Mouse (Mus musculus) limb, embryonic 15.5 days (tissue): ENCODE data around the gene Tmem234. TPM values are rescaled to one million over a fixed set of nuclear protein-coding genes. Genes with fewer than 3 reads are reported as not detected.
A peak's percentile ranks its signal among the peaks of the same experiment; 100 is the strongest.

Experiments
- ATAC-seq: fragments of 200-750 bp; cut with Nextera tagmentation; 2 replicates; pipeline ENCODE4 v1.8.0; 2017; ENCODE audit warnings: low read depth, moderate TSS enrichment; ENCODE audit not compliant: insufficient number of reproducible peaks, low FRiP score, low TSS enrichment
- H3K27ac ChIP-seq: fragments of 300-500 bp; sonication (generic); 2 replicates; pipeline ENCODE4 v1.5.1; 2015; ENCODE audit warnings: moderate library complexity, mild to moderate bottlenecking, inconsistent platforms
- H3K27me3 ChIP-seq: fragments of 300-500 bp; sonication (generic); 2 replicates; pipeline ENCODE4 v1.6.1; 2015; ENCODE audit warnings: inconsistent platforms
- H3K36me3 ChIP-seq: fragments of 300-500 bp; sonication (generic); 2 replicates; pipeline ENCODE4 v1.6.1; 2015; ENCODE audit warnings: inconsistent platforms
- H3K4me1 ChIP-seq: fragments of 300-500 bp; sonication (generic); 2 replicates; pipeline ENCODE4 v1.6.1; 2015; ENCODE audit warnings: inconsistent platforms
- H3K4me2 ChIP-seq: fragments of 300-500 bp; sonication (generic); 2 replicates; pipeline ENCODE4 v1.6.1; 2015; ENCODE audit warnings: mild to moderate bottlenecking, inconsistent platforms
- H3K4me3 ChIP-seq: fragments of 300-500 bp; sonication (generic); 2 replicates; pipeline ENCODE4 v1.5.1; 2015; ENCODE audit warnings: mild to moderate bottlenecking, inconsistent platforms
- H3K9ac ChIP-seq: fragments of 300-500 bp; sonication (generic); 2 replicates; pipeline ENCODE4 v1.6.1; 2015; ENCODE audit warnings: inconsistent platforms
- H3K9me3 ChIP-seq: fragments of 300-500 bp; sonication (generic); 2 replicates; pipeline ENCODE4 v1.6.1; 2016; ENCODE audit warnings: inconsistent platforms
- WGBS: fragments of 180-500 bp; shearing (Covaris S2); methylation state at CpG from one replicate; pipeline ENCODE4 v1.1.7; 2015; 5-methylcytosine and 5-hydroxymethylcytosine counted together
- polyA plus RNA-seq: library from polyadenylated mRNA; unstranded; fragments of >200 nt; fragmentation: Nextera tagmentation; extraction: Ambion mirVana; gene quantifications from 2 replicates; pipeline ENCODE4 v1.2.1, GENCODE M21; 2015

Tmem234 gene
- polyA plus RNA-seq, 1 experiment from 2014 or later = 192 TPM

DNA sequence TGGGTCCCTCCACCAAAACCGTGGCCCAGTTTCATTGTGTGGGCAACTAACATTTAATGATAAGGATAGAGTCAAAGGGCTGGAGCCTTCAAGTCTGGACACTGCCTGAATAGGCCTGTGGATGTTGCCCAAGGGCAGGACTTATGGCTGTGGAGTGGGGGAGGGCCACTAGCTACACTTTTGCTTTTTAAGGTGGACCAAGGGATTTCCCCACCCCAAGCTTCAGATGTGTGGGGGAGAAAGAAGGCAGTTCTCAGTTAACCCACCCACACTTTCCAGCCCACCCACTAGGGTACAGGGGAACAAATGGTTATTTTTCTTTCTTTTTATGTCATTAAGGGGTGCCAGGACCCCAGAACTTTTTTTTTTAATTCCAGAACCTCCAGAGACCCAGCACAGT is 16.1 kb upstream of the Tmem234 start:
- H3K4me1 ChIP-seq = peaks cover 8% of the 10 kb centered on the region; the same call in 1 of the 2 replicates
- WGBS = 64% methylated on average over 1 of the region's 1 CpGs
- H3K9me3 ChIP-seq = no peaks in the 10 kb centered on the region
- ATAC-seq = no peak
- H3K9ac ChIP-seq = no peak overlapping the region
- H3K36me3 ChIP-seq = no peaks in the 10 kb centered on the region
- peak overlapping the region; percentile 75 for H3K4me2 ChIP-seq
- no peaks in the 10 kb centered on the region for H3K27me3 ChIP-seq
- H3K4me3 ChIP-seq = peak overlapping the region; percentile 49
- H3K27ac ChIP-seq = no peak overlapping the region; the same call in 1 of the 2 replicates

DNA sequence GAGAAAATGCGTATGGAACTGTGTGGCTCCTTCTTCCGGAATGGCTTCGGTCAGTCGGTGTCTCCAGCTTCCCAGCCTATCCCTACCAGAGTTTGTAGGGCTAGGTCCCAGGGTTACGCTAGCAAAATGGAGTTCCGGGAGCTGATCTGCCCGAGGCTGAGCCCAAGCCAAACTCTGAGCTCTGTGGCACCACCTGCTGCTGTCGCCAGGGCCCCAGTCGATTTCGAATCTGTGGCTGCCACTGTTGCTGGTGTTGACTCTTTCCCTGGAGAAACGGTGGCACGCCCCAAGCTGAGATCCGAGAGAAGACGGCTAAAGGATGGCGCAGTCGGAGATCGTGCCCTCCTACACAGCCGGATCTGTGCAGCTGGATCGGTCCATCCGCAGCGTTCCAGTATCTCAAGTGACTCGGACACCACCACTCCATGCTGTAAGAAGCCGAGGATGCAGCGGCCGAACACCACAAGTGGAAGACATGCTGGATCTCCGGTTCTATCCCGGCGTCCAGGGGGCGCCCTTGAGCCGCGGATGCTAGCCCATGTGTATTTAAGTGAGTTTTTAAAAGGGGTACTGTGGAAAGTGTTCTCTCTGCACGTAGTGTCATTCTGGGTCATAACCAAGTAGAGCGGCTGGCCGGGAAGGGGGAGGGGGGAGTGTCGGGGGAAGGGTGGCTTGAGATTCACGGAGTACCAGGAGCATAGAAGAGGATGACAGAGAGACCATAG is 15.4 kb upstream of the Tmem234 start:
- Histone ChIP-seq H3K9ac (peak overlapping the region; percentile 26; the same call in 1 of the 2 replicates), H3K4me1 (peaks cover 8% of the 10 kb centered on the region; the same call in 1 of the 2 replicates), H3K4me3 (peak overlapping the region; percentile 49), H3K36me3 (no peaks in the 10 kb centered on the region), H3K27ac (peak overlapping the region; percentile 57), H3K27me3 (no peaks in the 10 kb centered on the region), H3K4me2 (peak overlapping the region; percentile 75), H3K9me3 (no peaks in the 10 kb centered on the region)
- 1% methylated on average over 36 of the region's 36 CpGs for WGBS
- ATAC-seq = peak; percentile 63; the same call in 1 of the 2 replicates

DNA sequence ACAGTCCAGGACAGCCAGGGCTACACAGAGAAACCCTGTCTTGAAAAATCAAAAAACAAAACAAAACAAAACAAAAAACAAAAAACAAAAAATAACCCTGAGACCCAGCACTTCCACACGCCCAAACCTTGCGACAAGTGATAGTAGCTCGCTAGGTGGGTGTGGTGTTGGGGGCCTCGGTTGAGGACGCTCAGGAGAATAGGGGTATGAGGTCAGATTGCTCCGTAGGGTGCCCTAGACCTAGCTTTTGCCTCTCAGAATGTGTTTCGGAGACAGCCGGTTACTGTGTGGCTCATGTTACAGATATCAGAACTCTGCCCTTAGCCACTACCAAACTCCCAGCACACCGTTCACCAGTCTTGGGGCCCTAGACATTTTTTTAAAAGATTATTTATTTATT is 14.7 kb upstream of the Tmem234 start:
- H3K4me1 ChIP-seq = peaks cover 8% of the 10 kb centered on the region; the same call in 1 of the 2 replicates
- H3K27me3 ChIP-seq = no peaks in the 10 kb centered on the region
- H3K27ac ChIP-seq = no peak overlapping the region
- H3K9ac ChIP-seq = no peak overlapping the region
- no peaks in the 10 kb centered on the region for H3K9me3 ChIP-seq
- H3K4me3 ChIP-seq = 0 out of 2 replicates have a peak overlapping the region, but pooled peaks have one; percentile 49
- H3K36me3 ChIP-seq = peaks cover 2% of the 10 kb centered on the region
- H3K4me2 ChIP-seq = peak overlapping the region; percentile 75
- no peak for ATAC-seq
- WGBS = 72% methylated on average over 9 of the region's 9 CpGs

DNA sequence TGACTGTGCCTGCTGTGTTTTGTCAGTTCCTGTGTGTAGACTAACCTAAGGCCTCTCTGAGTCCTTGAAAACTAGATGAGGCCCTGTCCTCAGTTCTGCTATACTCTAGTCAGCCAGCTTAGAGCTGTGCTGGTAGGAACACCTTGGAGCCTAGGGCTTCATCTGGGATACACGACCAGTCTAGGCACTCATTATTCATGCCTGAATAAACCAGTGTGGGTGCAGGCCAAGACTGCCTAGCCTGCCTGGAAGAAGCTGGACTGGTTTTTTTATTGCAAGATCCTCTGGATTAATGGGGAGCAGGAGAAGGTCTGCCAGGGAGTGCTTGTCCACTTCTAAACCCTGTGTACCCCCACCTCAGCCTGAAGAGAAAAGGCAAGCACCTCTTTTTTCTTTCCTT is 13.5 kb upstream of the Tmem234 start:
- H3K9ac ChIP-seq = no peak overlapping the region
- peak overlapping the region; percentile 8; the same call in 1 of the 2 replicates for H3K27ac ChIP-seq
- H3K36me3 ChIP-seq = peaks cover 14% of the 10 kb centered on the region
- peaks cover 8% of the 10 kb centered on the region; the same call in 1 of the 2 replicates for H3K4me1 ChIP-seq
- H3K4me2 ChIP-seq = no peak overlapping the region
- ATAC-seq = no peak
- no peak overlapping the region for H3K4me3 ChIP-seq
- H3K9me3 ChIP-seq = no peaks in the 10 kb centered on the region
- 36% methylated on average over 1 of the region's 1 CpGs for WGBS
- H3K27me3 ChIP-seq = no peaks in the 10 kb centered on the region

- Histone ChIP-seq H3K36me3 (peaks cover 31% of the 10 kb centered on the region), H3K4me2 (no peak overlapping the region), H3K4me1 (peaks cover 8% of the 10 kb centered on the region; the same call in 1 of the 2 replicates), H3K27ac (no peak overlapping the region), H3K9me3 (no peaks in the 10 kb centered on the region), H3K9ac (no peak overlapping the region), H3K4me3 (no peak overlapping the region), H3K27me3 (no peaks in the 10 kb centered on the region)
- 65% methylated on average over 4 of the region's 4 CpGs for WGBS
- no peak for ATAC-seq
Observed at GRCm38 (mm10) chr4:129588865-129589264, 11.6 kb upstream of the Tmem234 start.

DNA sequence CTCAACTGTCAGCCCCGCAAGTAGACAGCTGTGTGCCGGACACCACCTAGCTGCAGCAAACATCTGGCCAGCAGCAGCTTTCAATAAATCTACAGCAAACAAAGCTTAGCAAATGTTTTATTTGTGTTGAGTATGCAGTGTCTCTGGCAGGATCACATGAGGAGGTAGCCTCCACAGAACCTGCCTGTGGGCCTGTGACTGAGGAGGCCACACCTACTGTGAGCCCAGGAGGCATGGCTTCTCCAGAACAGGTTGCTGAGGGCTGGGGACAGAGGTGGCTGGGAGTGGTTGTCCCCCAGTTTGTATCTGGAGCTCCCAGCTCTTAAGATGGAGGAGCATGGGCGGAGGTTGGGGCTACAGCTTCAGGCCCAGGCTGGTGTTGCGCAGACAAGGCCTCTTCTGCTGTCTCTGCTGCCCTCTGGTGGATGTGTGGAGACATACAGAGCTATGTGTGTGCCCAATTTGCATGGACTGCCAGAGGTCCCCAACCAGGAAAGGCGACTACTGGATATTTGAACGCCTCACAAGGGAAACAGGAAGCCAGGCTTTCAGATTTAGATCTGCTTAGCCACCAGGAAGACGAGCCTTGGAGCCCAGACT is 8.1 kb downstream of the Tmem234 start:
- H3K4me2 ChIP-seq = no peak overlapping the region
- H3K27ac ChIP-seq = peak overlapping the region; percentile 54
- no peaks in the 10 kb centered on the region for H3K9me3 ChIP-seq
- H3K4me1 ChIP-seq = 0 out of 2 replicates have a peak, but pooled peaks cover 4% of the 10 kb centered on the region
- H3K9ac ChIP-seq = no peak overlapping the region
- peaks cover 51% of the 10 kb centered on the region for H3K36me3 ChIP-seq
- no peaks in the 10 kb centered on the region for H3K27me3 ChIP-seq
- no peak overlapping the region for H3K4me3 ChIP-seq
- ATAC-seq = peak; percentile 73; the same call in 1 of the 2 replicates
- WGBS = 35% methylated on average over 7 of the region's 7 CpGs

GRCm38 (mm10) chr4:129609139-129609631 is 8.7 kb downstream of the Tmem234 start:
- Histone ChIP-seq H3K4me3 (no peak overlapping the region), H3K4me2 (no peak overlapping the region), H3K36me3 (peaks cover 45% of the 10 kb centered on the region), H3K9ac (no peak overlapping the region), H3K27me3 (no peaks in the 10 kb centered on the region), H3K9me3 (no peaks in the 10 kb centered on the region), H3K27ac (peak overlapping the region; percentile 54; the same call in 1 of the 2 replicates), H3K4me1 (0 out of 2 replicates have a peak, but pooled peaks cover 4% of the 10 kb centered on the region)
- 80% methylated on average over 12 of the region's 12 CpGs for WGBS
- peak; percentile 4; the same call in 1 of the 2 replicates for ATAC-seq

DNA sequence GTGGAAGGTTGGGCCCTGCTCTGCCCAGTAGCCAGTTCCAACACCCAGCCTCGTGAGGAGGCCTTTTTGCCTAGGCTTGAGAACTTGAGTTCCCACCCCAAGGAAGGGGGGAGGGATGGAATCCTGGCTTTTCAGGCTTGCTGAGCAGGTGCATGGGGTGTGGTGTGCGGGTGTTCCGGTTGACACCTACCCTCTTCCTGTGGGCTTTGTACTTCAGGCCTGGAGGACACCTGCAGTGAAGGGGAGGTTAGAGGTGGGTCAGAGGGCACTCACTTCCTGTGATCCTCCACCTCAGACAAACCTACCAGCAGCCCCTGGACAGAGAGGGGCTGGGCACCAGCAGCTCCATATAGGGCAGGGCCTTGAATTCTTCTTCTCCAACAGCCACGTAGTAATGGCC is 9.6 kb downstream of the Tmem234 start:
- Histone ChIP-seq H3K27ac (no peak overlapping the region), H3K4me1 (0 out of 2 replicates have a peak, but pooled peaks cover 4% of the 10 kb centered on the region), H3K4me3 (no peak overlapping the region), H3K36me3 (peaks cover 37% of the 10 kb centered on the region), H3K27me3 (no peaks in the 10 kb centered on the region), H3K4me2 (no peak overlapping the region), H3K9ac (no peak overlapping the region), H3K9me3 (no peaks in the 10 kb centered on the region)
- 74% methylated on average over 4 of the region's 4 CpGs for WGBS
- no peak for ATAC-seq

DNA sequence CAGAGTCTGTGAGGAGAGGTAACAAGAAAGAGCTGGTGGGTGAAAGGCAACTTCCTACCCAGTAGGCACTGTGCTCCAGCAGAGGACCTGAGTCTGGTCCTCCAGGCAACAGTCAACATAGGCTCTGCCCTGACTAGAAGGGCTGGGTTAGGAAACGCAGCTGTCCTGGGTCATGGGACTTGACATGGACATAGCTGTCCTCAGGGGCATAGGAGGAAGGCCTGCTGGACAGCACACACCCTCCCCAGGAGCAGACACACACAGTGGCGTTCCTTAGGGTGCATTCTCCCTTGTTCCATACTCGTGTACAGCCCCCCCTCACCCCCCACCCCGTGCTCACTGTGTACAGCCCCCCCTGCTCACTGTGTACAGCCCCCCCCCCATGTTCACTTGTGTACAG is 10.0 kb downstream of the Tmem234 start:
- 0 out of 2 replicates have a peak, but pooled peaks cover 4% of the 10 kb centered on the region for H3K4me1 ChIP-seq
- H3K36me3 ChIP-seq = peaks cover 34% of the 10 kb centered on the region
- H3K4me3 ChIP-seq = no peak overlapping the region
- no peak for ATAC-seq
- H3K4me2 ChIP-seq = no peak overlapping the region
- H3K27ac ChIP-seq = no peak overlapping the region
- 63% methylated on average over 4 of the region's 4 CpGs for WGBS
- H3K9me3 ChIP-seq = no peaks in the 10 kb centered on the region
- no peaks in the 10 kb centered on the region for H3K27me3 ChIP-seq
- no peak overlapping the region for H3K9ac ChIP-seq

- Histone ChIP-seq H3K9ac (no peak within 1 kb of the TSS), H3K36me3 (peaks cover 26% of the 10 kb centered on the region), H3K4me3 (no peak within 1 kb of the TSS), H3K27ac (no peak within 1 kb of the TSS), H3K9me3 (no peaks in the 10 kb centered on the region), H3K4me2 (no peak within 1 kb of the TSS), H3K4me1 (peaks cover 11% of the 10 kb centered on the region), H3K27me3 (no peaks in the 10 kb centered on the region)
- no peak for ATAC-seq
- WGBS = 80% methylated on average over 6 of the region's 6 CpGs
Observed at GRCm38 (mm10) chr4:129614093-129614492, 13.6 kb downstream of the Tmem234 start, which contains the start of gene Dcdc2b. TSS of gene Dcdc2b (minus strand) at chr4:129614257.

DNA sequence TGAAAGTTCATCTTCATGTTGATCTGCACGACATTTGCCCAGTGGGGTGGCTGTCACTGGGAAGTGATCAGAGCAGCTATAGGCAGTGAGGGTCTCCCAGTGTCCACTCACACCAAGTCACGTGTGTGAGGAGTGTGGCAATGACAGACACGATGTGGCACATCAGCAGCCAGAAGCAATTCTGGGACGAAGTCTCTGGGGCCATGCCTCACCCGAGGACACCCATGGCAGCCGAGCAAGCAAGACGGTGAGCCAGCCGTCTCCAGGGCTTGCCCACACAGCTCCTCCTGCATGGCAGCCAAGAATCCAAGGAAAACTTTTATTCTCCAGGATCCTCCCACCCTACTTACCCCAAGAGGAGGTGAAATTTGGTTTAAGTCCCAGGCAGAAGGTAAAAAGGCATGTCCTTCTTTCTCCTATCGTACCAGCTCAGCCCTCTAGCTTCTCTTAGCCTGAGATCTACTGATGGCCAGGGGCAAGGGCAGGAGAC is 15.4 kb downstream of the Tmem234 start:
- ATAC-seq = no peak
- WGBS = 89% methylated on average over 9 of the region's 9 CpGs
- H3K36me3 ChIP-seq = peaks cover 18% of the 10 kb centered on the region

GRCm38 (mm10) chr4:129616631-129617030 is 16.2 kb downstream of the Tmem234 start:
- Histone ChIP-seq H3K9me3 (no peaks in the 10 kb centered on the region), H3K4me3 (no peak overlapping the region), H3K36me3 (peaks cover 20% of the 10 kb centered on the region), H3K9ac (no peak overlapping the region), H3K27ac (no peak overlapping the region), H3K4me1 (peaks cover 20% of the 10 kb centered on the region), H3K27me3 (no peaks in the 10 kb centered on the region), H3K4me2 (no peak overlapping the region)
- ATAC-seq = no peak
- WGBS = 88% methylated on average over 3 of the region's 3 CpGs

More for the DNA sequence above, 15.4 kb downstream of the Tmem234 start:
- Histone ChIP-seq H3K9me3 (no peaks in the 10 kb centered on the region), H3K9ac (no peak overlapping the region), H3K27ac (no peak overlapping the region), H3K4me2 (no peak overlapping the region), H3K4me1 (peaks cover 13% of the 10 kb centered on the region), H3K27me3 (no peaks in the 10 kb centered on the region), H3K4me3 (no peak overlapping the region)
